Mouse (Mus musculus): ENCODE results near the gene Pcsk7.

Gene Pcsk7

GRCm38 (mm10) chr9:45961855-45962254, 55.6 kb downstream of the Pcsk7 start:
- DNase-seq (ENCODE audit: low read depth, low spot score), result no peak

GRCm38 (mm10) chr9:45963577-45963976, 57.3 kb downstream of the Pcsk7 start:
- DNase-seq (ENCODE audit: low read depth, low spot score), result no peak

GRCm38 (mm10) chr9:45976884-45977283, 70.6 kb downstream of the Pcsk7 start:
- DNase-seq (ENCODE audit: low read depth, low spot score), result peak; percentile 43

Measured in CD4-positive helper T cell, adult 2 months (primary cell).